Mouse (Mus musculus) small intestine, adult 2 months (tissue): ENCODE measurements around the gene 2410015M20Rik.

ENCODE experiments used
- CTCF ChIP-seq: fragments of 200-500 bp; IDR thresholded peaks from 2 replicates; pipeline ENCODE4 v1.5.1; 2012; ENCODE audit warnings: low read depth, mild to moderate bottlenecking, control low read depth, inconsistent platforms, low read length, moderate library complexity, mixed read lengths; ENCODE audit not compliant: insufficient replicate concordance, insufficient read length; ENCODE audit errors: extremely low read depth
- POLR2A ChIP-seq: fragments of 200-500 bp; IDR thresholded peaks from 2 replicates; pipeline ENCODE4 v1.6.1; 2012; ENCODE audit warnings: low read depth, mild to moderate bottlenecking, control low read depth, inconsistent platforms, low read length, moderate library complexity

DNA sequence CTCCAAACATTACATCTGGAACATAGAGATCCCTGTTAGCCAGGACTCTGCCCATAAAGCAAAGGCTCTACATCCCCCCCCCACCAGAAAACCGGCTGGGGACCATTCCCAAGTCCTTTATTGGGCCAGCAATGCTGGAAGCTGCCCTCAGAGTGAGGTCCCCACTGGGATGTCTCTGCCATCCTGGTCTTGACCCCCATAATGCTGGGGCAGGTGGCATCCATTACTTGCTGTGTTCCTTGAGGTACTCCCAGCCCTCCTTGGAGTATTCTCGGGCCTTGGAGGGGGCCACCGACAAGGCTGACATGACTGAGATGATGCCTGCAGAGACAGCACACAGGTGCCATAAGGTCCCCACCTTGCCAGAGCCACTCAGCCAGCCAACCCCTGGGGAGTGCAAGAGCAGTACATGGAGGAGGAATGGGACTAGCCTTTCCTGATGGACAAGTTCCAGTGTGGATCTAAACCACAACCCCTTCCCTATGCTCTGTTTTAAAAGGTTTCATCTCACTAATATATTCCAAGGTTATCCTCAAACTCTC, 2.0 kb downstream of the 2410015M20Rik start:
- no peak for TF ChIP-seq POLR2A
- no peak for TF ChIP-seq CTCF
